Mouse (Mus musculus) c-Kit-negative CD71-positive TER-119-positive erythroid progenitor cells, embryonic 14.5 days (primary cell): ENCODE data around the gene Il12rb1.

ENCODE experiments used
- DNase-seq: peaks from one replicate; pipeline ENCODE4 v3.0.0-alpha.2; 2013; ENCODE audit warnings: low read depth, low spot score

Il12rb1 gene

DNA sequence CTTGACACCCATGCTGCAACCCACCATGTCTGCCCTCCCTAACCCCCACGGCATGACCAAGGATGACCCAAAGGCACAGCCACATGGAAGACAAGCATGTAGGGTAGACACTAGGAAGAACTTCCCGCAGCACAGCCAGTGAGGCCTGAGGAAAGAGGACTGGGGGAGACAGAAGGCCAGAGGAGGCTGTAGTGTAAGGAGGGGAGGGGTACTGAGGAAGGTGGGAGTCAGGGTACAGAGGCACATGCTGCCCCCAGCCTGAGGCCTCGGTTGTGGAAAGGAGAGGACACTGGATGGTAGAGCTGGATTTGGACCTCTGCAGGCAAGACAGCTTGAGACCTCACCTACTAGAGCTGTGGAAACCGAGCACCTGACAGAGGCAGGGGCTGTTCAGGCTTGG lies 42.7 kb downstream of the Il12rb1 start:
- DNase-seq: no peak

DNA sequence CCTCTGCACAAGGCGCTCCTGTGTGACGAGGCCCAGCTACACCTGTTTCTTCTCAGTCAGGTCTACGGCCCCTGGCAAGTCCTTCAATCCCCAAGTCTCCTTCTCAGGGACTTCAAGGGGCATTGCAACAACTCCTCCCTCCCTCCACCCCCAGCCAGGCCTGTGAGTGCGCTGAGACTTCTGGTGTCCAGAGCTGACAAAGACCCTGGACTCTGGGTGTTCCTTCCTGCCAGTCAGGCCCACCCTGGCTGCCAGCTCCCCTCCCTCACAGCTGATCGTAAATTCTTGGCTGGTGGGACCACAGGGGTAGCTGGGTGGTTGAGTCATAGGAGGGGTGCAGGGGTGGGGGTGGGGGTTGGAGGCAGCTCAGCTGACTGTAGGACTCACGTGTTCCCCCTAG lies 43.6 kb downstream of the Il12rb1 start:
- no peak for DNase-seq

DNA sequence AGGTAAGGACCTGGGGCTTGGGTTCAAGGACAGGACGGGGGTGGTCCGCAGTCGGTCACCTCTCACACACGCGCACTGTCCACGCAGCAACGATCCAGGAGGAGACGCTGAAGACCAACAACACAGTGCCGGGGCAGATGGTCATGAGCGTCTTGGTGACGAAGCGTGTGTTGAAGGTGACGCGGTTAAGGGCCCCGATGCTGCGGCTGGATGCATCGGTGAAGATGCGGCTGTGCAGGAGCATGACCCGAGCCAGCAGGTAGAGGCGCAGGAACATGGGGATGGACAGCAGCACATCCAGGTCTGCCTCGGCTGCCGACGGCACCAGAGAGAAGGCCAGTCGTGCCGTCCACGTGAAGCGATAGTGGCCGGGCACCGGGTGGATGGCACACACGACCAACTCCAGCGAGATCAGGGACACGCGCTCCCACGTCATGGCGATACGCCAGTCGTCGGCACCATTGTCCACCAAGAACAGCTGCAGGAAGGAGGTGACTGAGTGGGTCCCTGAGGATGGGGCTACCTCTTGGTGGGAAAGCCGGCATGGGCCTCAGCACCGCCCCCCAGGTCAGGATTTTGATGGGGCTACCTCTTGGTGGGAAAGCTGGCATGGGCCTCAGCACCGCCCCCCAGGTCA lies 44.5 kb downstream of the Il12rb1 start:
- DNase-seq: no peak

DNA sequence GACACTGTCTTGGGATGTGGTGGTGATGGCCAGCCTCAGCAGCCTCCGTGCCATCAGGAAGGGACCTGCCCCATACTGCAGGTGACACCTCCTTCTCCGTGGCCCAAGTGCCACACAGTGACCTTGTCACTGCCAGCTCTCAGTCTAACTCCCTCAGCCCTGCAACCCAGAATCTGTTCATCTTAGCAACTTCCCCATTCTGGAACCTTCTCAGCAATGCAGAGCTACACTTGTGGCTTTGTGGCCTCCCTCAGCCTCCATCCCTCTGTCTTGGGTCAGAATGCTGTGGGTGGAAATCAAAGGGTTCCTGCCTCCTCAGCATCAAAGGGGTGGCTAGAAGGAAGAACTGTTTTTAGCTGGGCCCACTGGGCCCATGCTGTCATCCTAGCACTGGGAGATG lies 45.6 kb downstream of the Il12rb1 start:
- no peak for DNase-seq

DNA sequence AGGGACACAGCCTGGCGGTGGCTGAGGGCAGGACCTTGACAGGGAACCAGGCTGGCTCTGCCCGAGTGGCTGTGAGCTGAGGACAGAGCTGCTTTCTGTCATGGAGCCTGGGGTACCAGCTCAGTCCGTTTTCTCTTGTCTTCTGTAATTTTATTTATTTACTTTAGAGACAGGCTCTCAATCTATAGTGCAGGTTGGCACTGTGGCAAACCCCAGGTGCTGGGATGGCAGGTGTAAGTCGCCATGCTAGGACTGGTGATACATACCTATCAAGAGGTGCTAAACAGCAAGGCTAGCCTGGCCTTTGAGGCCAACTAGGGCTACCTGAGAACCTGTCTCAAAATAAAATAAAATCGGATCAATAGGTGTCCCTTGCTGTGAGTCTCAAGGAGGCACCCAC lies 47.8 kb downstream of the Il12rb1 start:
- DNase-seq: no peak

DNA sequence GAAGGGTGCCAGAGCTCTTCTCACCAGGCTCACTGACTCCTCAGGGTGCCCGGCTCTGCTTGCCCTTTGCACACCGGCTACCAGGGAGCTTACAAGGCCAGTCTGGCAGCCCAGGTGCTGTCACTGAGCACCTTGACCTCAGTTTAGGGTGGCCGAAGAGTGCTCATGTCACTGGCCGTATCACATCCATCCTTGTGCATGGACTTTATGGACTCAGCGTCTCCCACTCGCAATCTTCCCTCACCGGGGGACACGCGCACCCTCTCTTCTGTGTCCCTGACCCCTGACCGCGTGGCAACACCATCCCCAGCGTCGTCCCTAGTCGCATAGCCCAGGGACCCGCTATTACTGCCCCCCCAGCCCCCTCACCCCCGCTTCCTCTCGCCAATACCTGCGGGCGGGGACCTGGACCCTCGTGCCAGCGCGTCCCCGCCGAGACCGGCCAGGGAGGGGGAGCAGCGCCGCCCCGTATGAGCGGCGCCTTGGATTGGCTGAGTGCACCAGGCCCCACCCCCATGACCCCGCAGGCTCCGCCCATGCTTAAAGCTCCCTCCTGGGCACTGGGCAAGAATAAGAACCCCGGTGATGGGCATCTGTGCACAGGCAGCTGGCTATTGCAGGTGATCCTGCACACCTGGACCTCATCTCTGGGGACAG lies 48.4 kb downstream of the Il12rb1 start:
- DNase-seq: no peak

DNA sequence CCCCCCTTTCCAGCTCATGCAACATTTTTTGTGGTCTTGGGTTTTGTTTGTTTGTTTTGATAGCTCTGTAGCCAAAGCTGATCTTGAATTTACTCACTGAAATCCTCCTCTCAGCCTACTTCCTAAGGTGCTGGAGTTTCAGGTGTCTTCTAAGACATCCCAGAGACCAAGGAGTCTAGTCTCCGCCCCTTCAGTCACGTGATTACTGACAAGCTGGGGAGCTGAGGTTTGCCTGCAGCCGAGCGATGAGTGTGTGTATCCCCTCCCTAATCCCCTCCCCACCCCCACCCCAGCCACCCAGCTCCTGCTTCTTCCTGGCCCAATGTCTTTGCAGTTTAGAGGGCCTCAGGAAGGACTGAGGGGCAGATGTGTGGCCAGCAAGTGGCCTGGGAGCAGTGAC lies 49.3 kb downstream of the Il12rb1 start:
- no peak for DNase-seq

DNA sequence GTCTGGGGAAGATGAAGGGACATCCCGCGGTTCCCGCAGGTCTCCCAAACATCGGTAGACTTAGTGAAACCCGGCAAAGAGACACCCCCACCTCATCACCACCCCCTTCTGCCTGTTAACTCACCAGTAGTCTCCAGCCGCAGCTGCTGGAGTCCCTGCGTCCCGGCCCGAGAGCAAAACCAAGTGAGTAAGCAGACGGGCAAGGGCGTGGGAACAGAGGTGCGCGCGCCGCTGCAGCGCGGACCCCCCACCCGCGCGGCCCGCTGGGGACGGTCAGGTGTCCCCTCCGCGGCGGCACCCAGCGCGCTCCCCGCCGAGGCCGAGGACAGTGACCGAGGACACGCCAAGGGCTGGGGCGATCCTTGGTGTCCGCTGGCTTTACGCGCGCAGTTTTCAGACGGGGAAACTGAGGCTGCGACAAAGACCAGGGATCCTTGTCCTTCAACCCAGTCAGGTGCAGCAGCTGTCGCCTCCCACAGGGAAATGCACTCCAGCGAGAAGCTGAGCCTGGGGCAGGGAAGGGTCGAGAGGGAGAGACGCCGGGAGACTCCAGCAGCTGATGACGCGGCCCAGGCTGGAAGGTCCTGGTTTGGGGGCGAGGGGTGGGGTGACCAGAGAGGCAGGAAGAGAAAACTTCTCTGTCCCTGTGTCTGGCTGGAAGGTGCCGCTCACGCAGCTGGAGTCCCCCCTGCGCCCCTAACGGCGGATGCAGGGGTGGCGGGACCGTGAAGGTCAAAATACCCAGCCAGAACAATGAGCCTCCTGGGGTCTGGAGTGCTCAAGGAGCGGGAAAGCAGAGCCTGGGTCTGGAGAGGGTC lies 54.8 kb downstream of the Il12rb1 start, which contains the start of gene Kcnn1:
TSS of gene Kcnn1 (minus strand) at position 435 of the 818 bp plus-strand sequence.
- no peak for DNase-seq

DNA sequence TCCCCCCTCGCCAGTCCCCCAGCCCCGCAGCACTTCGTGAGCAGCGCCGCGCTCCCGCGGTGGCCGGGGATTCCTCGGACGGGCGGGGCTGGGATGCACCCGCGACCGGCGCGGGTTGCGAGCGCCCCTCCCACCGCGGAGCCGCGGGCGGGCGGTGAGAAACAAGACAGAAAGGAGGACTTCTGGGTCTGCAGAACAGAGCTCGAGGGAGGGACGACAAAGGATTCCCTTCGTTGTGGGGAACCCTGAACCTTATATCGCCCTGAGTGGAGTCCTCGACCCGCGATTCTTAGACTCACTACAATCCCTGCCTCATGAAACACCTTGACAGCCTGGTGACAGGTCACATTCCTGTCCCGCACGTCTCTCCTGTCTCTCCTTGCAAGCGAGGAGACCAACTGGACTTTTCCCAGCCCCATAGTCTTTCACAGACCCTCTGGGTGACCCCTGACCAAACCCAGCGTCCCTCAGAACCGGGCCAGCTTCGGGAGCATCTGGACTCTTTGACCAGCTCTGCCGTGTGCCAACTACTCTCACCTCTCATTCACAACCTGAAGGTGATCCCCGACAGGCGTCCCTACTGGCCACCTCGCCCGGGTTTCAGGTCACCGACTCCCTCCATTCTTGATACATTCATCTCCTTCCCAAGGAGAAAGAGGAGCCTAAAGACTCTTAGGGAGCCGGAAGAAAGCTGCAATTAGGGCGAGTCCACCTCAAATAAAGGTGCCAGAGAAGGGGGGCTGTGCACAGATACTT lies 55.9 kb downstream of the Il12rb1 start:
- DNase-seq: no peak

DNA sequence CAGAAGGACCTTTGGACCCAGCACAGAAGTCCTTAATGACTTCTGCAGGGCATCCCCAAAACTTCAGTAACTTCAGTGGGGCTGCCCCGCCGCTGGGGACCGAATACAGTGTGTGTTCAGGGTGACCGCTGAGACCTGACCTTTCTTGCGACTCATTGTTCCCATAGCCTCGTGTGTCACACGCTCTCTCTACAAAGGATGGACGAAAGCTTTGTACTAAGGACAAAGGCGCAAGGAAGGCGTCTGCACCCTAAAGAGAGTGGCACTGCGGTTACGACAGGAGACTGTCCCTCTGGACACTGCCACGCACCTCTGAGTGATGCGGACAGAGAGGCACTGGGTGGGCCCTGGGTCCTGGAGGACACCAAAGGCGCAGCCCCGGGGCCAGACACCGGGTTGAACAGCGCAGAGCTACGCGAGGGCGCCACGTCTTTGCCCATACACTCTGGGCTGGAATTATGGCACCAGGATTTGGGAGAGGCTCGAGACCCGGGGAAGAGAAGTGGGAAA lies 56.5 kb downstream of the Il12rb1 start:
- DNase-seq: no peak

DNA sequence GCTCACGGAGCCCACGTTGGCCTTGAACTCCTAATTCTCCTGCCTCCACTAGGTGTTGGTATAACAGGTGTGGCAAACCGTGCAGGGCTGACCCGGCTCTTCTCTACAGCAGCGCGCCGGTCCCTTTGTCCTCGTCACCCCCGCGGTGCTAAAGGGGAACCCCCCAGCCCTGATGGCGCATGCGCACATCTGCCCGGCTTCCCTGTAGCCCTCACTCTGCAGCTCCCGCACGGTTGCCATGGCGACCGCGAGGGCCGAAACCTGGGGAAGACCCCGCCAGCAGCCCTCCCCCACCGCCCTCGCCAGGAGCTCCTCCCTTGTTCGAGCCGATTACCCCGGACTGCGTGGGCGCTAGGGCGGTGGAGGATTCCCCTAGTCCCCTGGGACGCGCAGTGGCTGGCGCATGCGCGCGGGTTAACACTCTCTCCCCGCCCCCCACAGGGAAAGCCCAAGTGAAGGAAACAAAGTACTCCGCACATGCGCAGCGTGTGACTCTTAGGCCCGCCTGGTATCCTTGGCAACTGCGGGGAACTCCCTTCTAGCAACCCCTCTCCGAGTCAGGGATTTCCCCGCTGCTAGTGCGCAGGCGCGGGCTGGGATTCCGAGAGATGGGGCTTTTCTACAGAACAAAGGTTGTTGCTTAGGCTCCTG lies 57.2 kb downstream of the Il12rb1 start:
- peak; percentile 98 for DNase-seq

DNA sequence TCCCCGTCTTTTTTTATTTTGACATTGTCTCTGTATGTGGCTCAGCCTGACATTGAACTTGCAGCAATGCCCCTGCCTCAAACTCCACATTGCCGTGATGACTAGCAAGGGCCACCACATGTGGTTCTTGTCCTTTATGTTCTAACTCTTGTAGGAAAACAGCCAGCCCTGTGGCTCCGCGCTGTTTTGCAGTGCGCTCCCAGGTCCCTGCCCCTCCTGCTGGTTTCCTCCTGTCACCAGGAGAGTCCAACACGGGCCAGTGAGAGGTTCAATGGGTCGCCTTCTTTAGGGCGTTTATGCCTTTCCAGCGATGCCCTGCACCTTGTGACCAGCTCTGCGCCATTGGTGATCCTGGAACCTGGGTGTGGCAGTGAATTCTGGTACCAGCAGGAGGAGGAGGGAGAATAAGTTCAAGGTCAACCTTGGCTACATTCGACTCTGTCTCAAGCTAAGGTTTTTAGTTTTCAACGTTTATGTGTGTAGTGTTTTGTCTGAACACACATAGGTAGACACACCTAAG lies 57.8 kb downstream of the Il12rb1 start:
- no peak for DNase-seq

DNA sequence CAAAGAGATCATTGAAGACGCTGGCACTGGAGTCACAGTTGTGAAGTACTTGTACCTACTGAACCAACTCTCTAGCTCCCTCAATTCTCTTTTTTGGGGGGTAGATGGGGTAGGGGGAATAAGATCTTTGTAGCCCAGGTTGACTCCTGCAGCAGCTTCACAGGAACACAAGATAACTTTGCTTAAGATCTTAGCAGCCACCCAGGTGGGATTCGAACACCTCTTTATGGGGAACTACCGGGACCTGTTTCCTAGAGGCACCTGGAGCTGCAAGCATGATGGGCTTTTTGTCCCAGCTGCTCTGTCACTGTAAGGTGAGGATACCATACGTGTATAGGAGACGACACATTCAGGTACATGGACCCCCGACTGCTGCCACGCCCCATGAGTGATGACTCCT lies 58.3 kb downstream of the Il12rb1 start:
- no peak for DNase-seq

DNA sequence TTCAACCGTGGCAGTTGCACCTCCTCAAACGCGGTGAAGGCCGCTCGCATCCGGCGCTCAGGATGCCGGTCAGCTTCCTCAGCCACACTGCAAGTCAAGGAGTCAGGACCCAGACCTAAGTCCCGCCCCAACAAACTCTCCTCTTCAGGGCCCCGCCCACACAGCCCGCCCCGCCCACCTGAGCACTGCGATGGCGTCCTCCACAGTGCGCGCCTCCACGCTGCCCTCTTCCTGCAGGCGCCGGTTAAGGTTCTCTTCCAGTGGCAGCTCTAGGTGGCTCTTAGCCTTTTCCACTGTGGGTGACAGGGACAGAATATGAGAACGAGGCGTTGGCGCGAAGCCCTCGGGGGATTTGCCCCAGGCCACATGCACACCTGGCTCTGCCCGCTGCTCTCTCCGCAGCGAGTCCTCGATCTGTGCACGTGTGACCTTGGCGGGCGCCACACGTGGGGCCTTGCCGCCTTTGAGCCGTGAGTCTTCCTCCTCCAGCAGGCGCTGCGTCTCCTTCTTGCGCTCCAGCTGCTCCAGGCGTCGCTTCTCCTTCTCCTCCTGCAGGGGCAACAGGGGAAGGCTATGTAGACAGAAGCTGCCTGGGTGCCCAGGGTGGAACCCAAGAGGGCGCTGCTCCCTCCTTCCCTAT lies 60.4 kb downstream of the Il12rb1 start:
- DNase-seq: peak; percentile 63

DNA sequence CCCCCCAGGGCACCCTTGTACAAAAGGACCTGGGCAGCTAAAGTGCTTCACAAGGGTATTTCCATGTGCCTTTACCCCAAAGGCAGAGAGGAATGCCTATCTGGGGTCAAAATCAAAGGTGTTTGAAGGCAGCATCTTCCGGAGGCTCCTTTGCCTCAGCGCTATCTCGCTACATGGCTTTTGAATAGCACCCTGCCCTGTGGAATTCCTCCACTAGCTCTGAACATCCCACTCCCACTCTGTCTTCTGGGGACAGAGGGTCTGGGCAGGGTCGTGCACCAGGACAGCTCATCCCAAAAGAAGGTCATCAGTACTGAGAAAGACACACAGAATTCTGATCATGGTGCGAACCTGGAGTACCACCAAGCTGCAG lies 60.9 kb downstream of the Il12rb1 start:
- no peak for DNase-seq

DNA sequence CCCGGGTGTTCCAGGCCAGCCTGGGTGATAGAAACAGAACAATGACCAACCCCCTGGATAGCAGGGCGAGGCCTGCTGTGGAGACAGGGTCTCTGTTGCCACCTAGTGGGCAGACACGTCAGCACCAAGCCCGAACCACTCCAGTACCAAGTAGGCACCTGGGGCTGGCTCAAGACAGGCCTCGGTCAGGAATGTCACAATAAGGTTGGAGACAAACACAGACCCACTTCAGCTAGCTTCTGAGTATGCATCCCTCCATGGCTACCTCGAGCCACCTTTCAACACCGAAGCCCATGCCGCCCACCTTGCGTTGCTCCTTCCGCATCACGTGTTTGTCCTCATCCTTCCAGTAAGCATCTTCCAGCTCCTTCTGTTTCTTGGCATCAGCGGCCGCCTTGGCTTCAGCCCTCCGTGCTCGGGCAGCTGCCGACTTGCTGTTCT lies 61.4 kb downstream of the Il12rb1 start:
- peak; percentile 48 for DNase-seq
